Mouse (Mus musculus) G1E (cell line): ENCODE results near the gene Actg1.

Experiments used
- CTCF ChIP-seq: IDR thresholded peaks from 2 replicates; pipeline ENCODE4 v1.5.1; 2012; ENCODE audit warnings: low read depth, low read length, inconsistent platforms, mixed read lengths
- GATA1 ChIP-seq: IDR thresholded peaks from 2 replicates; pipeline ENCODE4 v1.6.1; 2012; ENCODE audit warnings: borderline replicate concordance, low read length, inconsistent platforms, mixed read lengths
- GATA2 ChIP-seq: IDR thresholded peaks from 2 replicates; pipeline ENCODE4 v1.6.1; 2012; ENCODE audit warnings: low read depth, low read length, inconsistent platforms, borderline replicate concordance
- POLR2AphosphoS5 ChIP-seq: IDR thresholded peaks from 2 replicates; pipeline ENCODE4 v1.6.1; 2012; ENCODE audit warnings: low read depth, low read length, inconsistent platforms; ENCODE audit not compliant: insufficient replicate concordance

DNA sequence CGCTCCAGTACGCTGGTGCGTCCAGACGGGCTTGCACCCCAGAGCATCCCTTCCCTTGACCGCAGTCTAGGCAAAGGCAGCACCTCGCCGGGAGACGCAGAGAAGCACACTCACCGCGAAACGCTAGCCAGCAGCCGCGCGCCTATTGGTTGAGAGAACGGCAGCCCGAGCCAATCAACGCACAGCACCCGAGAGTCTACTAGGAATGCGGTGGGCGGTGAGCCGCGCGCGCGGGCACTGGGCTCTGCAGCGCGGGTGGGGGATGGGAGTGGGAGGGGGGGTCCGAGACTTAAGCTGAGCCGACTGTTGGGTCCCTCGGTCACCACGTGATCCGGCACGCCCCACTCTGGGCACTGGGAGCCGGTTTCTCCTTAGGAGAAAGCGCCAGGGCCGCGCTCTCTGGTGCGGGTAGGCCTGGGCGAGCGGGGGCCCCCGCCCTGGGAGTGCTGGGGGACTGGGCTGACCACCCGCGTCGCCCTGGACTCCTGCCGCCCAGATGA is 37.5 kb downstream of the Actg1 start:
- TF ChIP-seq CTCF (no peak), GATA1 (no peak), GATA2 (no peak), POLR2AphosphoS5 (no peak)
